Mouse (Mus musculus) urinary bladder, adult 2 months (tissue): ENCODE data around the gene Gcg. TPM values are rescaled to one million over a fixed set of nuclear protein-coding genes. Genes with fewer than 3 reads are reported as not detected.

ENCODE experiments used
- DNase-seq: peaks from one replicate; pipeline ENCODE4 v3.0.0; 2022; ENCODE audit warnings: low spot score
- polyA plus RNA-seq: library from polyadenylated mRNA; depleted of rRNA; stranded (reverse); fragments of >200 nt; gene quantifications from 2 replicates; pipeline ENCODE4 v1.2.3, GENCODE M21; 2012; rRNA removed

Gcg gene
- polyA plus RNA-seq, 1 experiment, result not detected

GRCm38 (mm10) chr2:62460231-62460710, 23.2 kb downstream of the Gcg start:
- no peak for DNase-seq

DNA sequence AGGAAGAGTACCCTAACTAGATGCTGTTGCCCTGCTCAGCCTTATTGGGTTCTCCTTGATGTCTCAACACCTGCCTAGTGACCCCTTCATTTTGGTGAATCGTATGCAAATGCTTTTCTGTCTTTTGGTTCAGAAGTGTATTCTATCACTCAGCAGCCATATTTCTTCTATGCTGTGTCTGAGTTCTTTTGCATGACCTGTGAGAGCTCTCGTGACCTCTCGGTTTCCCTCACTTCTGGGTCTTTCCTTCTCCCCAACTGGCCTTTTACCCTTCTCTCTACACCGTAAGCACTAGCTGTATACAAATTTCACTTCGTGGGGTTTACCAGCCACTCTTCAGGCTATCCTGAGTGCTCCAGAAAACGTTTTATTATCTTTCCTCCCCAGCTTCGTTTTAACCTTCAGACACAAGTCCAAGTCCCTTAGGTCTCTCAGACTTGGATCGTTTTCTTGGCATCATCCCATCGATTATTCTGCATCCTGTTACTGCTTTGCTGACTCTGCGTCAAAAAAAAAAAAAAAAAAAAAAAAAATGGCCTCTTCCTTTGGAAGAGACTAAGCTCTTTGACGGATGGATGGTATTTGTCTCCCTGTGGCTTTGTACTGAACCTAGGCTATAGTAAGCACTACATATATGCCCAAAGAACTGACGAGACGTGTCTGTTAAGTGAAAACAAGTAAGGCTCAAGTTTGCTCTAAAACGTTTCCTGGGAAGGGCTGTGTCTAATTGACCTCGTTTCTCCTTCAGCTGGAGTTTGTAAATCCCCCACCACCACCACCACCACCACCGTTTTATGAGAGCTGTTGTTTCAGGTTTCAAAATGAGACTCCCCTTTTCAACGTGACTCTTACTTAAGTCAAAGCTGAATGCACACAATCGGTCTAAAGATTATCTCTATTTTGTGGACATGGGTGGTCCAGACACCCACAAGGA, 23.9 kb downstream of the Gcg start:
- no peak for DNase-seq

DNA sequence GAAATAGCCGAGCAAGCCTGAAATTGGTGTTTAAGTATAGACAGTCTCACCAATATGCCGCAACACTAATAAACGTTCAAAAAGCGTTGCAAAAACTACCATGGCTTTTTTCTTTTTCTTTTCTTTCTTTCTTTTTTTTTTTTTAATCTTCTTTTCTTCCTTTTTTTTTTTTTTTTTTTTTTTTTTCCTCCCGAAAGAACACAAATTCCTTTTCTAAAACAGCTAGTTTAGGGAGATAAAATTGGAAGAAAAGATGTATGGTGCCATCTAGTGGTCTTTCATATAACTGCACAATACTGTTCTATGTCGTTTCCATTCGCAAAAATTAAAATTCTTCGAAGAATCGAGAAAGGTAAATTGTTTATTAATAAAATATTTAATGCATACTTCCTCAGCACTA, 25.4 kb downstream of the Gcg start:
- no peak for DNase-seq

DNA sequence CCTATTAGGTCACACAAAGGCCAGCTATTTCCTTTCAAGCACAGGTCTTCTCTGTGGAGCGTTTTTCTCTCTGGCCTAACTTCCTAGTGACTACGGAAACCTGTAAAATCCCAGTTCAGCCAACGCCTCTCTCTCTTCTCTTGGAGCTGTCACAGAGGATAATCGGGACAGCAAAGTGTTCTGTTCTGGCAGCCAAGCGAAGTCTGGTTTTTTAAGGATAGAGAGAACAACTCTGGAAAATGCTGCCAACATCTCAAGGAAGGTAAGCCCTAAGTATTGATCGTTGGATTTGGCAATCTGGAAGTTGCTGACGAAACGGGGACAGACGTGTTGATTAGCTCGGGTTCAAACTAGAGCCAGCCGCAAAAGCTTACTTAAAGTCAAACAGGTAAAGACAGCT, 28.5 kb downstream of the Gcg start:
- DNase-seq, result no peak

- DNase-seq, result no peak
These were observed 29.4 kb downstream of the Gcg start for GRCm38 (mm10) chr2:62454033-62454432.

DNA sequence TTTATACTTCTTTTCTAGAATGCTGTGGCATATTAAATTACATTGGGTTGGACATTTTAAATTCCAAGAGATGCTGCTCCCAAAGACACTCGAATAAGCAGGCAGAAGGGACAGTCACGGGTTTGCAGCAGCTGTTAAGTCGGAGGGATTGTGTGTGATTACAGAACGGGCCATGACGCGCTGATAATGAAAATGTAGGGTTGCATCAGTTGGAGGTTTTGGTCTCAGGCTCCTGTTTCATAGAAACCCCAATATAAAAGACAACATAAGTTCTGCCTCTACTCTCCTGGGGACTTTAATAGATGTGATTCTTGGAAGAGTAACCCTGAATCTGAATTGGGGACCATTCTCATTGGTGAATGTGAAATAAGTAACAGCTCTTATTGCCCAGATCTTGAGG, 33.1 kb downstream of the Gcg start:
- DNase-seq, result no peak

- no peak for DNase-seq
These were observed 33.6 kb downstream of the Gcg start for GRCm38 (mm10) chr2:62449692-62450346.

DNA sequence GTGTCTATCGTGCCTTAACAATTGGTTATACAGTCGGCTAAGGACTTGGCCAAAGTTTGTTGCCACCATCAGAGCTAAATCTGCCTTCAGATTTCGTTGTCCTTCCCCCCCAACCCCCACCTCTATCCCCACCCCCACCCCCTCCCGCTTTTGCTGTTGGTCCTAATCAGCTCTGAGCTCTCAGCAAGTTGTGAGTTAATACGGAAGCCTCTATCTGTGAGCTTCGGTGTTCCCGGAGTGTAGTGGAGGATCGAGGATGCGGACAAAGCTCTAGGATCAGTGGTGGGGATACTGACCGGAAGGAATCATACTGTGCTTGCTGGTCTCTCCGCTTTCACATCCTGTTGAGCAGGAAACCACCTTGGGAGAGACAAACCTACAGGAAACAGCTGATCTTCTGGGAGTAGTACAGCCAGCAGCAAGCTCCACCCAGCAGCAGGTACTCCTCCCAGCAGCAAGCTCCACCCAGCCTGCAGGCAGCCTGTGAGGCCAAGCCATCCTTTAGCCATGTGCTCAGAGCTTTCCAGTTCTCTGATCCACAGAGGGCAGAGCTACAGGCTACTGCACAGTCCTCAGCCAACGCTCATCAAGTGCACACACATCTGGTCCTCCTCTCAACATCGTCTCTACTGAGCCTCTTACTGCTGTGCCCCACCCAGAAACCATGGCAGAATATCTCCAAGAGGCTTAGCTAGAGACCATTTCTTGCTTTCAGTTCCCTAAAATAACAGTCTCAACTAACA, 42.5 kb downstream of the Gcg start:
- no peak for DNase-seq

- DNase-seq, result no peak
These were observed 43.4 kb downstream of the Gcg start for GRCm38 (mm10) chr2:62440083-62440482.

DNA sequence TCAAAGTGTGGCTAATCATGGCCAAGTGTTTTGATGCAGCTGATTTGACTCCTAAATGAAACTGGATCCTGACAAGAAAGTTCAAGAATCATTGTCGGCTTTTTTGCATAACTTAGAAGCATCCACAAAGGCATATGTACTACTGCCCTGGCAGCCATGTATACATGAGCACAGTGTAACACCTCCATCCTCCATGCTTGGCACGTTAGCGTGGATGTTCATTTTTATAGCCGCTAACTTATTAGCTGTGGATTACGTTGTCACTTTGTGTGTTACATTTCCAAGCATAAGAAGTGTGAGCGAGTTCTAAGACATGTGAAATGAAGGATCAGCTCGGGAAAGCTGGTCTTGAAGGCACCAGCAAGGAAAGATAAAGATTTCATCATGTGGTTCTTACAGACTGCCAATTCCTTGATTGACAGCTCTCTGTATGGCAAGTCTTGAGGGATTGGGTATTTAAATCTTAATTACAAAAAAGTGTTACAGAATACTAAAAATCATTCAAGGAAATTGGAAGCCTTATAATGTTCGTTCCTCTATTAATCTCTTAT, 52.1 kb downstream of the Gcg start:
- DNase-seq, result no peak

- DNase-seq, result no peak
These were observed 57.5 kb downstream of the Gcg start for GRCm38 (mm10) chr2:62425941-62426340.

Other genes starting within 250 kb of the Gcg start
- gene Dpp4, start 71.4 kb downstream of the Gcg start, polyA plus RNA-seq, result 3.6 and 5.7 TPM in 2 replicates
- 1.8 and 1.9 TPM in 2 replicates for gene Fap, start 90.4 kb upstream of the Gcg start, polyA plus RNA-seq
- gene Ifih1, start 162.6 kb upstream of the Gcg start, polyA plus RNA-seq, result 7.1 and 9.1 TPM in 2 replicates
- gene Gca, start 180.6 kb upstream of the Gcg start, polyA plus RNA-seq, result 4.4 and 6.7 TPM in 2 replicates